Mouse (Mus musculus) small intestine, adult 2 months (tissue): ENCODE results near the gene Gm28551.

Source experiments
- CTCF ChIP-seq: fragments of 200-500 bp; IDR thresholded peaks from 2 replicates; pipeline ENCODE4 v1.5.1; 2012; ENCODE audit warnings: low read depth, mild to moderate bottlenecking, control low read depth, inconsistent platforms, low read length, moderate library complexity, mixed read lengths; ENCODE audit not compliant: insufficient replicate concordance, insufficient read length; ENCODE audit errors: extremely low read depth
- POLR2A ChIP-seq: fragments of 200-500 bp; IDR thresholded peaks from 2 replicates; pipeline ENCODE4 v1.6.1; 2012; ENCODE audit warnings: low read depth, mild to moderate bottlenecking, control low read depth, inconsistent platforms, low read length, moderate library complexity

- no peak; the same call in 1 of the 2 replicates for TF ChIP-seq POLR2A
- no peak for TF ChIP-seq CTCF
Observed at GRCm38 (mm10) chr1:53312989-53313967, 39.2 kb downstream of the Gm28551 start, which contains the start of gene Osgepl1.
